Mouse (Mus musculus) urinary bladder, postnatal 4 days (tissue): ENCODE results near the gene Rassf10.

ENCODE experiments used
- DNase-seq, 2 experiments: peaks; one replicate each; pipeline ENCODE4 v3.0.0; 2021 to 2022; ENCODE audit warnings: low spot score in 2 of 2

Gene Rassf10

GRCm38 (mm10) chr7:112957630-112958029 lies 3.9 kb downstream of the Rassf10 start:
- DNase-seq, result no peak

GRCm38 (mm10) chr7:112966382-112966781 lies 12.6 kb downstream of the Rassf10 start:
- DNase-seq, result no peak

GRCm38 (mm10) chr7:112966786-112967185 lies 13.0 kb downstream of the Rassf10 start:
- no peak for DNase-seq

- no peak for DNase-seq
These were observed 29.6 kb downstream of the Rassf10 start for GRCm38 (mm10) chr7:112983316-112983715.

- DNase-seq, result no peak
These were observed 31.2 kb downstream of the Rassf10 start for GRCm38 (mm10) chr7:112984704-112985577.

- no peak for DNase-seq
These were observed 31.8 kb downstream of the Rassf10 start for GRCm38 (mm10) chr7:112985578-112985949.

- DNase-seq, result no peak
These were observed 39.2 kb downstream of the Rassf10 start for GRCm38 (mm10) chr7:112992928-112993327.

- no peak for DNase-seq
These were observed 49.9 kb downstream of the Rassf10 start for GRCm38 (mm10) chr7:113003565-113004255.

- no peak for DNase-seq
These were observed 52.0 kb downstream of the Rassf10 start for GRCm38 (mm10) chr7:113005726-113006125.
